Mouse (Mus musculus) kidney, adult 18-20 months (tissue): ENCODE measurements around the gene Hlcs.
A peak's percentile ranks its signal among the peaks of the same experiment; 100 is the strongest.

Experiments
- DNase-seq: peaks from one replicate; pipeline ENCODE4 v3.0.0; 2021

The Hlcs gene

DNA sequence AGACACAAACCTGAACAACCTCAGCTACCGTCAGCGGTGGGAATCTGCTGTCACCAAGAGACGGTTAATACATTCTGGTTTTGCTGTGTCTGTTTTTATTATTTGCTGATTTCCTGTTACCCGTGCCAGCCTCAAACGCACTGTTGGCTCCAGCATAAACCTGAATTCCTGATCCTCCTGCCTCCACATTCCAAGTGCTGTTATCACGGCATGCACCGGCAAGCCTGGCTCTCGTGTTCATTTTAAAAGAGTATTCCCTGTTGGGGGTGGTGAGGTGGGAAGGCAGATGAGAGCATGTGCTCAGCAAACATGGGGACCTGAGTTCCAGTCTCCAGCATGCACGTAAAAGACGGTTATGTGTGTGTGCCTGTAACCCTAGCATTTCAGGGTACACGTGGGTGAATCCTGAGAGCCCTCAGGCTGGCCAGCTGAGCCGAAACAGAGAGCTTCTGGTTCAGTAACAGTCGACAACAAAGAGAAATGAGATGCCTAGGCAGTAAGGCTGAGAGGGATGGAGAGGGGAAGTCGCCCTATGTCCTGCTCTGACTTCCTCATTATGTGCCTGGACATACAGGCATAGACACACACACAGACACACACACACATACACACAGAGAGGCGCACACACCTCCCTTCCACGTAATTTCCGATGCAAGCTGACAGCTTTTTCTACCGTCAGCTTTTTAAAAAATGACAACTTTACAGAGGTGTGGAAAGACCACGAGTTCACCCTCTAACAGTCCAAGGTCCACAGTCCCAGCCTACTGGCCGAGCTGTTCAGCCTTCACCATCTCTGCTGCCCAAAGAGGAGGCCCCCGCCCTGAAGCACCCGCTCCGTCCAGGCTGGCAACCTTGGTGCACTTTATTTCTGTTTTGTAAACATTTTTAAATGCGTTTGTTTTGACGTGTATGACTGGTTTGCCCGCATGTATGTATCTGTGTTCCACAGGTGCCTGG, 107.6 kb downstream of the Hlcs start:
- DNase-seq, result peak; percentile 12

DNA sequence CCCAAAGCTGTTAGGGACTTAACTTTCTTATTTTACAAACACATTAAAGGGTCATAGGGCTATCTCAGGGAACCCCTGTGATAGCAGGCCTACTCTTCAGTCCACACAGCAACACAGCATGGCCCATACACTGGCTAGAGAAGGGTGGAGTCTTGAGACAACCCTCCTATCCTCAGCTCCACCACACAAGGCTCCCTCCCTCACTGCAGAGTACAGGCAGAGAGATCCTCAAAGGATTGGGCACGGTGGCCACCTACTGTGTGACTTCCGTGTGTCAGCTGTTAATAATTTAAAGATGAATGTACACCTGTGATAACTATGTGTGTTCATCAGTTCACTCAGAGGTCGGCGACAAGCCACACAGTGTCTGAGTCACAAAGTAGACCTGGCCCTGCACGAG, 112.0 kb downstream of the Hlcs start:
- no peak for DNase-seq

DNA sequence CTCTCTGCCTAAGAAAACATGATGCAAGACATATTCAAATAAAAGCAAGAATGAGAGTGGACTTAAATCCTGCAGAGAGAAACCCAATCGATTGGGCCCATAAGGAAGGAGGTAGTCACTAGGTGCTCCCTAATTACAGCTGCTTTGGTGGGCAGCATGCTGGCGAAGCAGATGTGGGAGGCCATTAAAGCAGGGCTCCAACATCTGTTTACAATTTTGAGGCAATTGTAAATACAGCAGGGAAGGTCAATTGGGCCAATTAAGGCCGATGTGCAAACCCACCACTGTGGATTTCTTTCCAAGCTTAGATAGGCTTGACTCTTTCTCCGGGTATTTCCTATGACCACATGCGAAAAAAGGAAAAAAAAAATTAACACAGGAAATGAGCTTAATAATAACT, 117.5 kb downstream of the Hlcs start:
- DNase-seq, result no peak

DNA sequence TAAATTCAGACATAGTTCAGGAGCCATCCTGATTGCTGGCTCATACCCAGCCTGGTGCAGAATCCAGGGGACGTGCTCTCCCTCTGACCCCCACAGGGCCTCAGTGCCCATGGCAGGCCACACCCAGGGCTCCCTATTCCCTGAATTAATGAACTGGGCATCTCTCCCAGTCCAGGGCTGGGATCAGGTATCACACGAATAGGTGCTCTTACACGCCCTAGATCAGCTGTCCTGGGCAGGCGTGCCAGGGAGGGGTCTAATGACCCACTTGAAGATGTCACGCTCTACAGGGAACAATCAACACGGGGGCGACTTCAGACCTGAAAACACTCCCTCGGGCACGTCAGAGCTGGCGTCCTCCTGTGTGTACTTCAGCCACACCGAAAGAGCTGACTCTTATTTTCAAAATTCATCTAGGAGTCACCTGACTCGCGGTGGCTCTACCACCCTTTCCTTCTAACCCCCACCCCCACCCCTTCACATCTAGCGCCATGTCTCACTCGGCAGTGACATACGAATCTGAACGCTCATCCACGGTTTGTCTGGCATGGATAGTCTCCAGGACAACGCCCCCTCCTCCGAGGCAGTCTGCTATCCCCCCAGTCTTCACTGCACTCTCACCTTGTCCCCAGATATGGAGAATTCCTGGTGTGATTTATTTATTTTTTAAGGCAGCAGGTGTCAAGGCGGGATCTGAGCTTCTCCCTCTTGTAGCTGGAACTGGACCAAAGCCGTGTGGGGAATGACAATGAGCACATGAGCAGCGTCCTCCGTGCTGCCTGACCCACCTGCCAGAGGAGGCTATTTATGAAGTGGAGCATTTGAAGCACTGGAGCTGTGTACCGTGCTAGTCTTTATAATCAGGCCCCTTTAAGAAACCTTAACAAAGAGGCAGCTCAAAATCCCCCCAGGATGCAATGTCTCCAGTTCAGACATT, 121.7 kb downstream of the Hlcs start:
- DNase-seq, result peak; percentile 17

DNA sequence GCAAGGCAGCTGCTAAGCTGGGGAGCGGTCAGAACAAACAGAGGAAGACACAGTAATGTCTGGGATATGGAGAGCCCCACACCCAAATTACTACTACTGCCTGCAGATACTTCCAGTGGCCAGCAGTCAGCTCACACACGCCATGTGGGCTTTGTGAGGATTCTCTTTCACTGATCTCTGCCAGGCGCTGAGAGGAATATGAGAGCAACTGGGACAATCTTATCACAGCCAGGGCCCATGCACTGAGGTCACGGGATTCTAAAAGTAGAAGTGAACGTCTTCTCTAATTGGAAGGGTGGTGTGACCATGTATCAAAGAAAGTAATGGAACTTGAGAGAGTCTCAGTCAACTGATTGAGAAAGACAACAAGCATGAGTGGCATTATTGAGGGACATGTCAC, 123.1 kb downstream of the Hlcs start:
- no peak for DNase-seq

DNA sequence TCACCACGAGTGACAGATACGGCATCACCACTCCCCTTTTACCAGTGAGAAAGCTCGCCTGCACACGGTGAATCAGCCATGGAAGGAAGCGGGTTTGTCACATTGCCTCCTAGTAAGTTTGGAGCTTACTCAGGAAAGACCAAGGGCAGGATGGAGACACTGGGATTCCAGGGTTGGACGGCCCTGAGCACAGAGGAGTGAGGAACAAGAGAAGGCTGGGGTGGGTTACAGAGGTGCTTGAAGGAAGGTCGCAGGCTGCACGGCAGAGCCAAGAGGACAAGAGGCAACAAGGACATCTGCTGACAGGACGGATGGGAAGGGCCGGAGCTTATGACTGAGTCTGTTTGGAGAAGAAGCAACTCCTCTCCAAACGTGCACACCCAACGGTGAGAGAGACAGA, 126.8 kb downstream of the Hlcs start:
- DNase-seq, result no peak

DNA sequence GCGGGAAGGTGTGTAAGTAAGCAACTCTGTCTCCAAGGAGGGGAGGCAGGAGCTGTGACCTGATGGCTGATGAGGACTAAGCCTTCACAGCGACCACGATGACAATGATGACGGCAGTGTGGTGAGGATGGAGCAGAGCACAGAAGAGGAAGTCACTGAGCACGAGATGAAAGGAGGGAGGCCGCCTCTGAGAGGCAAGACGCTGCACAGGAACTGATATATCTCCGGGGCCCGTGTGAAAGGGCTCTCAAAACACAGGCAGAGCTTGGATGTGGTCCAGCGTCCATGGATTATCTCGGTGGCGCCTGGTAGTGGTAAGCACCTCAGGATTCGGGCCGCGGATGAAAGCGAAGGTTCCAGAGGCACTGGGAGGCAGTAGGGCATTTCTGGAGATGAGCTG, 127.9 kb downstream of the Hlcs start:
- DNase-seq, result no peak

DNA sequence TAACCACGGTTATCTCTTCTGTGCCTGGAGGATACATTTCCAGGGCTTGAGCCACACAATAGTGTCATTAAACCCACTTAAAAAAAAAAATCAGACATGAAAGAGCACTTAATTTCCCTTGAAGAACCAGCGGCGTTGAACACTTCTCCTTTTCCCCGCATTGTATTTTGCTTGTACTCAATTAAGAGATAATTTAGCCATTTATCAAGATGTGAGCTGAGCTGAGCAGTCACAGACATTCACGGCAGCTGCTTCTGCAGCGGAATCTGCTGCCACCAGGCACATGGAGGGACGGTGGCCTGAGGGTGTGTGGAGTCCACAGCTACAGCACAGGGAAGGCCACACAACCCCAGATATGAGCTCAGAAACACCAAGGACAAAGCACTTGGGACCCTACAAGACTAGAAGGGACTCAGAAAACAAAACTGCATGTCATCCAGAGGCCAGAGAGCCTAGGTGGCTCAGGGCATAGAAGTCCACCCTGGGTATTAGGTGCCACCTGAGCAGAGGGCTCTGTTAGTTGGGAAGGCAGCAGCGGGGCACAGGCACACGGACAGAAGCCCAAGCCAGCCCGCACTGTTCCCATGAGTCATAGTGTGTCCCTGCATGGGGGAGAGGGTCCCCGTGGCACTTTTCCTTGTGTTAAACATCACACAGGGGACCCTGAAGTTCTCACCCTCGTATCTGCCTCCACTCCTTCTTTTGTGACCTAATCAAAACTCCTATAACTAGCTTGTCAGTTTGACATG, 133.1 kb downstream of the Hlcs start:
- DNase-seq, result no peak

DNA sequence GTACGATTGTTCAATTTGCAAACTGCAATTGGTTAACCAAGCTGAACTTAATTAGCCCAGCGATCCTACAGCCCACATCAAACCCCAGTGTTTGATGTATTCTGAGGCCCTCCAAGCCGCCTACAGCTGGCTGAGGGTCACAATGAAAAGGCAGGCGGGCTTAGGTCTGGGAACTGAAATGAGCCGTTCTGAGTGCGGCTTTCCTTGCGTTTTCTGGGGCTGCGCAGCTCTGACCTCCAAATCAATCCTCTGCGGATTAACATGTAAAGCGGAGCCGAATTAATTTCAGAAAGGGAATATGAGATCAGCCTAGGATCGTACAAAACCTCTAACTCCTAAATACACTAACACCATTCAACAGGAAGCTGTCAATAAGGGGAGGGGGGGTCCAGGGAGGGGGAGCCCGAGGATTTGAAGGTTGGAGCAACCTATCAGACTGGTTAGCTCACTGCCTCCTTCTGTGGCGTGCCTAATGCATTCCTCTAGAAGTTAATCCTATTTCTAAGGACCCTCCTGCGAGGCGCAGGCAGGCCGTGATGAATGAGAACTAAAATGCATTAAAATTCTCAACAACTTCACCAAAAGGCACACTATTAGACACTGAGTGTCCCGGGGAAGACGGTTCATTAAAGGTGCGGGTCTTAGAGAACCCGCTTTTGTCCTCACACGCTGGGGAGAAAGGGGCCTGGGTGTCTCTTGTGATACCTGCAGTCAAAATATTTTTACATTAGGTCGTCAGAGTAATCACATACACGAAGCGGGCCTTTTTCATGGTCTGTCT, 133.8 kb downstream of the Hlcs start:
- DNase-seq, result no peak

DNA sequence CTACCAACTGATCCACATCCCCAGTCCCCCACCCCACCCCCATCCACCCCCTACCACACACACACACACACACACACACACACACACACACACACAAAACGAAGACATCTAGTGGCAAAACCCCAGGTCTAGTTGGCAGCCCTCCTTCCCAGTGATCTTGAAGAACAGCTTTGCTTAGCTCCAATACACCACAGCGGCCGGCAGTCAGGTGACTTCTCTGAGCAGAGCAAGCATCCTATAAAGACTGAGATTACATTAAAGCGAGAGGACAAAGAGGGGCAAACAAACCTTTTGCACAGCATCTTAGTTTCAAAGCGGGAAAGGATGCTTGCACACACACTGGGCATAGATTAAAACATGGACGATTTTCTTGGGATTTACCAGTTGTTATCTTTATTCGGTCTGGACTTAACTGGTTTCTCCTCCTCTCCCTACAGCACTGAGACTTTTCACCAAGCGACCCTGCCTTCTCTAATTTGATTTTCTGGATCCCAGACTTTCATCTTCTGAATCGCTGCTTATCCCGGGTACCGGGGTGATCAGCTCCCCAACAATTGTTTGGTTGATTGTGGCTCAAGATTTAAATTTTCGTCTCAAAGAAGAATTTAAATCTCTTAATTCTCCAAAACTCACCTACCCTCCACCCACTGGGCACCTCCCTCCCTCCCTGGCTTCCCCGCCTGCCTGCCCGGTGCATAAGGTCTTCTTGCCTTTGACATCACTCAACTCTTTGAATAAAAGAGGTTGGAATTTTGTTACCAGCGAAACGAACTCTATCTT, 134.7 kb downstream of the Hlcs start:
- DNase-seq, result no peak

DNA sequence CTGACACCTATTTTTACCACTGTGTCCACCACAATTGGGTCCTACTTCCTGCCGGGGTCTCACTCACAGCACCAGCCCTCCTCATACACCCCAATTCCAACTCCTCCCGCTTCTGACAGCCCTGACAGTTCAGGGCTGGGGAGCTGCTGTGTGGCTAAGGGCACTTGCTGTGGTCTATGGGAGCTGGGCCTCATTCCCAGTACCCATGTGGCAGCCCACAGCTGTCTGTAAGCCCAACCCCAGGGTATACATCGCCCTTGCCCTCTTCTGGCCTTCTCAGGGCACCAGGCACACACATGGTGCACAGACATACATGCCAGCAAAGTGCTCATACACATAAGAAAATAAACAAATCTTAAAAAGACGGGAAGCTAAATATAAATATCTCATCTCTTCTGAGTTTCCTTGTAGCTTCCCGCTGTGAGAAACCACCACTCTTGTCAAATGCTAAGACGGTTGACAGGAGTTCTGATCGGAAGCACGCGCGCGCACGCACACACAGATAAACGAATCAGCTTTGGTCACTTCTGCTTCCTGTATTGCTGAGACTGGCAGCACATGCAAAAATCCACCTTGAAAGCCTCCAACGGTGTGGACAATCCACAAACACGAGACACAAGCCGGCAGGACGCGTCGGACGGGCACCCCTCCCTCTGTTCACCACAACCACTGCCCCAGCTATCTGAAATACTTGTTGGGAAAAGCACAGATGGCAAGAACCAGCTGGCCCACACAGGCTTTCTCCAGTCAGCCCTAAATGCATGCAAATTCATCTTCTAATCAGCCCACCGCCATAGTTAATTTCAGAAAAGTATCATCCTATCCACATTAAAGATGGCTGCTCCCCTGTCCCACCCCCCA, 136.1 kb downstream of the Hlcs start:
- no peak for DNase-seq

DNA sequence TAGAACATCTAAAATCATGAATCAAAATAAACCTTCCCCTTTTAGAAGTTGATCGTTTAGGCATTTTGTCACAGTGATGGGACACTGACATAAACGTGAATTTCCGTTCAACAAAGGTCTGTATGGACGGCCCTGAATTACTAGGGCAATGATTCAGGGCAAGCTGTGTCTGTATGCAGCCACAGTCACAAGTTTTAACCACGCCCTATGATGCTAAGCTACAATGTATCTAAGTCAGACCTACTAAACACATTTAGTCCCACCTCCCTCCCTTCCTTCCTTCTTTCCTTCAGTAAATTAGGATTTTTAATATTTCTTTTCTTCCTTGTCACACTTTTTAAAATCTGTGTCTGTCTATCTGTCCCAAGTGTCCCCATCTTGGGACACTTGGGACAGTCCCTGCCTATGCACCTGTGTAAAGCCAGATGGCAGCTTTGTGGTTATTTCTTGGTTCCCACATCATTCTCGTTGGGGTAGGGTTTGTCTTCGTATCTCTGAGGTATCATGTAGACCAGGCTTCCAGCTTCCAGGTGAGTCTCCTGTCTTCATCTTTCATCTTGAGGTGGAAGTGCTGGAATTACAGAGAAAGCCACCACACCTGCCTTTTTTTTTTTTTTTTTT, 137.9 kb downstream of the Hlcs start:
- no peak for DNase-seq

DNA sequence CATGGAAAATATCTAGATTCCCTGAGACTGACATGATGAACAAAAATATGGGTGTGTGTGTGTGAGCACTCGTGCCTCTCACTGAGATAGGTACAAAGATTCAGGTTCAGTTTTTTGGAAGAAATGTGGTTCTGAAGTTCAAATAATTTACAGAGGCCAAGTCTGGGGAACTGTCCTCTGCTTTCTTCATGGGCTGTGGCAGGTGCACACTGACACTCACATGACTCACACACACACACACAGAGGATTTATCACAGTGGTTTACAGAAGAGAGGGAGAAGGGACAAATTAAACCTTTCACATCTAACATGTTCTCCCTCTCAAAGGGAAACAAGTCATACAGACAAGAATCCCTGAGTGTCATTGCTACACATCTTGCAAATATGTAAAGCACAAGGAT, 140.0 kb downstream of the Hlcs start:
- no peak for DNase-seq

DNA sequence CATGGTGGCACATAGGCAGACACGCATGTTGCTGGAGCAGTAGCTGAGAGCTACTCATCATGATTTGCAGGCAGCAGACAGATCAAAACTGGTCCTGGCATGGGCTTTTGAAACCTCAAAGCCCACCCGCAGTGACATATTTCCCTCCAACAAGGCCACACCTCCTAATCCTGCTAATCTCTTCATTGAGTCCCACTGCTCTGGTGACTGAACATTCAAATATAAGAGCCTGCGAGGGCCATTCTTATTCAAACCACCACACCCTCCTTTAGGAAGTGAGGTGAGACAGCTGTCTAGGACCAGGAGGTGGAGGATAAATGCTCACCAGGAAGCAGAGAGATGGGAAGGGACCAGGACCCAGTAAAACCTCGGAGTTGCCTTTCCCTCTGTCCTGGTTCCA, 143.2 kb downstream of the Hlcs start:
- no peak for DNase-seq

DNA sequence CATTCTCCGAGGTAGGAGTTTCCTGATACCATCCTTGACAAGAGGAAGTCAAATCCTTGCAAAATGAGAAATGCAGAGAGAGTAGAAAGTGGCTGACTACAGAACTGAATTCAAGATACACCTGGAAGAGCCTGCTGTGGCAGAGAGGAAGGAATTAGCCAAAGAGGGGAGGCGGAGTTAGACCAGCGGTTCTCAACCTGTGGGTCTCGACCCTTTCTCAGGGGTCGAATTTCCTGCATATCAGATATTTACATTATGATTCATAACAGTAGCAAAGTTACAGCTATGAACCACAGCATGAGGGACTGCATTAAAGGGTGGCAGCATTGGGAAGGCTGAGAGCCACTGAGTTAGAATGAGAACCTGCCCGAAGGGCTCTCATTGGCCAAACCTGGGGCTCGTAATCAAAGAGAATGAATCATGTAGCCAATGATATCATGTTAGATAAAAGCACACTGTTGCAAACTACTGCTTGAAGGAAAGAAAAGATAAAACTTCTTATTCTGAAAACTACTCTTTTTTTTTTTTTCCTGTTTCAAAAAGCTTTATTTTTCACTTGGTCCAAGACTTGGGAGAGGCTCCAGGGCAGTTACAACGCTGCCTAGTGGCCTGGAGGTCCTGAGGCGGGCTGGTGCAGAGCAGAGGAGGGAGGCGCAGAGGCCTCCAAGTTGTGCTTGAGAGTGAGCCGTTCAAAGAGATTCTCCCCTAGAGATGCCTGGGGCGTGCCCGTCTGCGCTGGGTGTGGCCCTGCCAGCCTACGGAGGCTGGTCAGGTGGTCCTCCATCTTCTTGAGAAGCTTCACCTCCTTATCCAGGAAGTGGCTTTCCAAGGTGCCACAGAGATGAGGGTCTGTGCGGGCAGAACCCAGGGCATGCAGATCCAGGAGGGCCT, 144.5 kb downstream of the Hlcs start:
- DNase-seq, result no peak

DNA sequence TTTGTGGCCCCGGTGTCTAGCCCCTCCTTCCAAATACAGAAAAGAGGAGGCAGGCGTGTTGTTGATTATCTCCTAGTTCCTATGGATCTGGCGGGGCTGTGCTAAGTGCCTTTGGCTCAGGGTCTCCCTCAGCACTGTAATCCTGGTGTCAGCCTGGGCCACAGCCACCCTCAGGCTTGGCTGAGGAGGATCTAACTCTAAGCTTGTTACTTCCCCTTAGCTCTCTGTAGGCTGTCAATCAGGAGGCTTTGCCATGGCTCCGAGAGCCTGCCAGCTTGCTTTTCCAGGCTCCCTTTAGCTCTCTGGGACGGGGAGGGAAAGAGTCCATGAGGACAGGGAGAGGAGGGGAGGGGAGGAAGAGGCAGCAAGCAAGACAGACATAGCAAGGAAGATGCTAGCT, 148.4 kb downstream of the Hlcs start:
- DNase-seq, result no peak

DNA sequence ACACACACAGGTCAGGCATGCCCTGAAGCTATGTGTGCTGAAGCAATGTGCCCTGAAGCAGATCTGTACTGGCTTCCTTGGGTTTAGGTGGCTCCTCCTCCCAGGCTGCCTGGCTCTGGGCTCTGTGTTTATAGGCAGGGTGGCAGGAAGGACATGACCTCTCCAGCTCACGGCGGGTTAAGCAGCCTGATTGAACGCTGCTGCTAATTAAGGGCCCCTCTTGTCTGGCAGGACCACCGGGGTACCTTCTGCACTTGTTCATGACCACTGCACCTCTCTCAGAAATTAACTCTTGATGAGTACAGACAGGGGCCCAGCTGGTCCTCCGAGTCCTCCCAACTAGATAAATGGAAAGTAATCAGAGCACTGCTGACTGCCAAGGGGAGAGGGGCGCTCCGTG, 149.1 kb downstream of the Hlcs start:
- no peak for DNase-seq

DNA sequence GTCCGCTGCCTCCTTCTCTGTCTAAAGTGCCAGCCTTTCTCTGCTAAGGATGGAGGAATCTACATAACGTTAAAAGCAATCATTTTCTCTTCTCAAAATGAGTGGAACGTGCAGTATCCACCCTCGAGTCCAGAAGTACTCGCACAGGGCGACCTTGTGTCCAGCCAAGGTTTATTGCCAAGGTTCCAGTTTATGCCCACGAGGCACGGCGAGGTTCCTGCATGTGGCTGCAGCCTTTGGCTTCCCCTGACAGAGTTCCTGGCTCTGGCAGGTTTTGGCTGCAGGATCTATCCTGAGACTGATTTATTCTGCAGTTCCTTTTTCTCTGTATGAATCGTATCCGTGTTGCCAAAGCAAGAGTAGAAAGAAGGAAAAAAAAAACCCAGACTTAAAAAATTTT, 150.3 kb downstream of the Hlcs start:
- peak; percentile 60 for DNase-seq

DNA sequence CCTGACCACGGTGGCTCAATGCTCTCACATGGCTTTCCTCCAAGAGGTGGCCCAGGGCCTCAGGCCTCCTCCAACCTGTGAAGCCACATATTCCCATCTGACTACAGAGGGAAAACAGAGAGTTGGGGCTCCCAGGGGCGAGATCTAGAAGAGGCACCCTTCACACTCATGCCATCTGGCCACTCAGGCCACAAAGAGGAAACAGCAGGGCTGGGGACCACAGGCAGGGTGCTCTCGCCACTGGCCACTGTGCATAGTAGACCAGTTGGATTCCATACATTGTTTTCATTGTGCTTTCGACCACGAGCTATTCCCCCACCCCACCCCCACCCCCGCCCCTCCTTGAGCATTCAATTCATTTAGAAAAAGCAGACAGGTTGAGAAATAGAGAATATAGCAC, 151.4 kb downstream of the Hlcs start:
- DNase-seq, result no peak
